Mouse (Mus musculus): ENCODE measurements around the gene Zfp428. TPM values are rescaled to one million over a fixed set of nuclear protein-coding genes. Genes with fewer than 3 reads are reported as not detected.

Zfp428 gene
- polyA plus RNA-seq (2015; fragmentation: Nextera tagmentation; extraction: Ambion mirVana): 267 and 282 TPM in 2 replicates

DNA sequence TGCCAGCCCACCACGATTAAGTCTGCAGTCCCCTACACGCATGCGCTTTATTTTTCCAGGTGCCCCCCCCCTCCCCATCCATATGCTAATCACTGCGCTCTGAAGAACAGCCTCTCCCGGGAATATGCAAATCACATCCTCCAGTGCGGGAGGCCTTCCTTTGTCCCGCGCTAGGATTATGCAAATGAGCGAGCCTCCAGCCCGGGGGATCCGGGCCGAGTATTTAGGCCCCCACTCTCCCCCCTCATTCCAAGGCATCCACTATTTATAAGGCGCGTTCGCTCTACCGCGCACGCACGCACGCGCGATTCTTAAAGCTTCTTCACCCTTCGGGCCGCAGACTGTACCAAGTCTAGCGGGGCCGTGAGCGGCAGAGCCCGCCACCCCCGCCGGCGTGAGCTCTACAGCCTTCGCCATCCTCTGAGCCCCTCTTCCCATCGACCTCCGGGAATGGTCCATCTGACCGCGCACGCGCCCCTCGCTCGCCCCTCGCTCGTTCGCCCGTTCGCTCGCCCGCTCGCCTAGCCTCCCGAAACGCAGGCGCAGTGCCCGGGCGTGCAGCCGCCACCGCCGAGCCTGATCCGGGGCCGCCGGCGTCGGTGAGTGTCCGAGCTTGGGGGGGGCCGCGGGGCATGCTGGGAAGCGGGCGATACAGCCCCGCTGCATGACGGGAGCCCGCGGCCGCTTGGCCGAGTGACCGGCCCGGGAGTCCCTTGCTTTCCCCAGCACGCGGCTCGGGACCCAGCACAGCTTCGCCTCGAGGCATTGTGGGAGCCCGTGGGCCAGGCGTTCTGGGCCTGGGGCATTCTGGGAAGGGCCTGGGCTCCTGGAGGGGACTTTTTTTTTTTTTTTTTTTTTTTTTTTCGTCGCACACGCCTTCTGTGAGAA, at the start of gene Zfp428:
TSS of gene Zfp428 (plus strand) at position 169 of the 888 bp plus-strand sequence.
- H3K36me3 ChIP-seq (ENCODE audit: control insufficient read depth, insufficient read depth): peaks cover 2% of the 10 kb centered on the region; the same call in 1 of the 2 replicates
- peak; percentile 92 for ATAC-seq
- H3K27ac ChIP-seq (ENCODE audit: low read length): peak within 1 kb of the TSS; percentile 100
- peak within 1 kb of the TSS; percentile 96 for H3K9ac ChIP-seq (replicated peaks; ENCODE audit: low read depth, low read length)
- H3K27me3 ChIP-seq (replicated peaks; ENCODE audit: control insufficient read depth, insufficient read depth, low read length): no peaks in the 10 kb centered on the region
- peak within 1 kb of the TSS; percentile 71 for H3K4me3 ChIP-seq (replicated peaks; ENCODE audit: low read length)
- H3K4me2 ChIP-seq (ENCODE audit: low read length): peak within 1 kb of the TSS; percentile 70
- under 1% methylated on average over 84 of the region's 84 CpGs for WGBS
- peaks cover 40% of the 10 kb centered on the region for H3K4me1 ChIP-seq (replicated peaks; ENCODE audit: control insufficient read depth, insufficient read depth, low read length)
- H3K9me3 ChIP-seq (ENCODE audit: control insufficient read depth, low read length): no peaks in the 10 kb centered on the region

- H3K27me3 ChIP-seq (replicated peaks; ENCODE audit: control insufficient read depth, insufficient read depth, low read length): peaks cover 2% of the 10 kb centered on the region; the same call in 1 of the 2 replicates
- 73% methylated on average over 10 of the region's 10 CpGs for WGBS
- ATAC-seq: no peak
- H3K36me3 ChIP-seq (ENCODE audit: control insufficient read depth, insufficient read depth): no peaks in the 10 kb centered on the region
- H3K4me2 ChIP-seq (ENCODE audit: low read length): no peak overlapping the region
- no peak overlapping the region for H3K4me3 ChIP-seq (replicated peaks; ENCODE audit: low read length)
- no peaks in the 10 kb centered on the region for H3K9me3 ChIP-seq (ENCODE audit: control insufficient read depth, low read length)
- H3K4me1 ChIP-seq (replicated peaks; ENCODE audit: control insufficient read depth, insufficient read depth, low read length): peaks cover 4% of the 10 kb centered on the region; the same call in 1 of the 2 replicates
- no peak overlapping the region for H3K9ac ChIP-seq (replicated peaks; ENCODE audit: low read depth, low read length)
- H3K27ac ChIP-seq (ENCODE audit: low read length): no peak overlapping the region
Observed at GRCm38 (mm10) chr7:24457726-24458370, 49.0 kb upstream of the Zfp428 start.

GRCm38 (mm10) chr7:24459440-24459839, 47.4 kb upstream of the Zfp428 start:
- ATAC-seq: no peak
- H3K4me3 ChIP-seq (replicated peaks; ENCODE audit: low read length): no peak overlapping the region
- H3K27me3 ChIP-seq (replicated peaks; ENCODE audit: control insufficient read depth, insufficient read depth, low read length): peaks cover 2% of the 10 kb centered on the region; the same call in 1 of the 2 replicates
- H3K4me2 ChIP-seq (ENCODE audit: low read length): no peak overlapping the region
- WGBS: 89% methylated on average over 5 of the region's 5 CpGs
- H3K9ac ChIP-seq (replicated peaks; ENCODE audit: low read depth, low read length): no peak overlapping the region
- H3K27ac ChIP-seq (ENCODE audit: low read length): no peak overlapping the region
- no peaks in the 10 kb centered on the region for H3K36me3 ChIP-seq (ENCODE audit: control insufficient read depth, insufficient read depth)
- peaks cover 7% of the 10 kb centered on the region; the same call in 1 of the 2 replicates for H3K4me1 ChIP-seq (replicated peaks; ENCODE audit: control insufficient read depth, insufficient read depth, low read length)
- H3K9me3 ChIP-seq (ENCODE audit: control insufficient read depth, low read length): no peaks in the 10 kb centered on the region

DNA sequence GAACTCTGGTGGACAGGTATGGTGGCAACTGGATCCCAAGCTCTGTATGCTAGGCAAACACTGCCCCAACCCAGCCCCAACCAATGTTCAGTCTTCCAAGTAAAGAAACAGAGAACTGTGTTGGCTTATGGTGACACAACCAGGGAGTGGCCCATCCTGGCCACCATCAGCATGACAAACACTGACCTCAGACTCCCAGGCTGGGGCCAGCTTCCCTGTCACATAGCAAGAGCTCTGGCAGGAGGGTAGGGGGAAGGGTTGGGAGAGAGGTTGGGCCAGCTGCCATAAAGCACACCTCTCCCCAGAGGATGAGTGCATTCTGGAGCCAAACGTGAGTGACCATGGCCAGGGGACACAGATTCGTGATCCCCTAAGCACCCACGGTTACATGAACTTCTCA, 47.0 kb upstream of the Zfp428 start:
- Histone ChIP-seq H3K27ac (ENCODE audit: low read length) (no peak overlapping the region), H3K27me3 (replicated peaks; ENCODE audit: control insufficient read depth, insufficient read depth, low read length) (peaks cover 2% of the 10 kb centered on the region; the same call in 1 of the 2 replicates), H3K9ac (replicated peaks; ENCODE audit: low read depth, low read length) (no peak overlapping the region), H3K4me1 (replicated peaks; ENCODE audit: control insufficient read depth, insufficient read depth, low read length) (peaks cover 7% of the 10 kb centered on the region; the same call in 1 of the 2 replicates), H3K4me3 (replicated peaks; ENCODE audit: low read length) (no peak overlapping the region), H3K36me3 (ENCODE audit: control insufficient read depth, insufficient read depth) (no peaks in the 10 kb centered on the region), H3K4me2 (ENCODE audit: low read length) (no peak overlapping the region), H3K9me3 (ENCODE audit: control insufficient read depth, low read length) (no peaks in the 10 kb centered on the region)
- 76% methylated on average over 3 of the region's 3 CpGs for whole genome bisulfite sequencing
- ATAC-seq: no peak

- no peaks in the 10 kb centered on the region for H3K36me3 ChIP-seq (ENCODE audit: control insufficient read depth, insufficient read depth)
- no peak overlapping the region for H3K27ac ChIP-seq (ENCODE audit: low read length)
- no peak for ATAC-seq
- no peaks in the 10 kb centered on the region for H3K9me3 ChIP-seq (ENCODE audit: control insufficient read depth, low read length)
- 67% methylated on average over 14 of the region's 14 CpGs for WGBS
- H3K4me2 ChIP-seq (ENCODE audit: low read length): no peak overlapping the region
- H3K4me3 ChIP-seq (replicated peaks; ENCODE audit: low read length): no peak overlapping the region
- H3K4me1 ChIP-seq (replicated peaks; ENCODE audit: control insufficient read depth, insufficient read depth, low read length): peaks cover 7% of the 10 kb centered on the region; the same call in 1 of the 2 replicates
- no peak overlapping the region for H3K9ac ChIP-seq (replicated peaks; ENCODE audit: low read depth, low read length)
- peaks cover 2% of the 10 kb centered on the region; the same call in 1 of the 2 replicates for H3K27me3 ChIP-seq (replicated peaks; ENCODE audit: control insufficient read depth, insufficient read depth, low read length)
Observed at GRCm38 (mm10) chr7:24461376-24462051, 45.3 kb upstream of the Zfp428 start.

DNA sequence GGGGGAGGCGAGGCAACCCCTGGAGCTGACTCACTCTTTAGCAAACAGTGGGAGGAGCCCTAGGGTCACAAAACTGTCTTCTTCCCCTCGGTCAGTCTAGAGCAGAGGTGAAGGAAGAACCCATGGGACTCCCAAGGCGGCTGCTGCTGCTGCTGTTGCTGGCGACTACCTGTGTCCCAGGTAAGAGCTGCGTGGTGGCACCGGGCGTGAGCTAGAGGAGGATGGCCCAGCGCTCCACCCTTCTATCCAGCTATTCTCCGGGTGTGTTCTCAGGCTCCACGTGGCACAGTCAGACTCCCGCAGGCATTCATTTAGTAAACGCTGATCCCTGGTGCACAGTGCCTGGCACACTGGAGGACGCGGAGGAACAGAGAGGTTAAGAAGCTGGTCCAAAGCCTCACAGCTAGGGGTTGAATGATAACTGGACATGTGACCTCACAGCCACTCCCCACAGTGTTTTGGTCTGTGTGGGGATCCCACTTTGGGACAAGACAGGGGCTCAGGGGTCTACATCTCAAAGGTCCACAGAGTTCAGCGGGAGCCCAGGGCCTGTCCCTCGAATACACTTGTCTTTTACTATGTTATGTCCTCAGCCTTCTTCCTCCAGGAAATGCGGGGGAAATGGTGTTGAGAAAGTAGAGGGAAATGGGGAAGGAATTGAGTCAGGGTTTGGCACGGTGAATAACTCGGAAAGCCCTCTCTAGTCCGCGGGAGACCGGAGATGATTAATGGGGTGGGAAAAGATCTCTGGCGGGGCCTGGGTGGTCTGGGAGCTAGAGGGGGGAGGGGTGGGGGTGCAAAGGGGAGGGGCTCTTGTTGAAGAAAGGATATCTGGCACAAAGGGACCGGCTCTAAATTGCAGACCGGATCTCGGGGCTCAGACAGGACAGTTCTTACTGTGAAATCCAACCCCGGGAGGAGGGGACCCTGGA, 44.2 kb upstream of the Zfp428 start, which contains the start of gene Plaur:
TSS of gene Plaur (plus strand) at position 97 of the 932 bp plus-strand sequence.
- no peaks in the 10 kb centered on the region for H3K36me3 ChIP-seq (ENCODE audit: control insufficient read depth, insufficient read depth)
- H3K4me3 ChIP-seq (replicated peaks; ENCODE audit: low read length): no peak within 1 kb of the TSS
- WGBS: 12% methylated on average over 27 of the region's 27 CpGs
- peaks cover 2% of the 10 kb centered on the region; the same call in 1 of the 2 replicates for H3K27me3 ChIP-seq (replicated peaks; ENCODE audit: control insufficient read depth, insufficient read depth, low read length)
- no peak within 1 kb of the TSS for H3K9ac ChIP-seq (replicated peaks; ENCODE audit: low read depth, low read length)
- H3K4me1 ChIP-seq (replicated peaks; ENCODE audit: control insufficient read depth, insufficient read depth, low read length): peaks cover 7% of the 10 kb centered on the region; the same call in 1 of the 2 replicates
- no peak within 1 kb of the TSS for H3K27ac ChIP-seq (ENCODE audit: low read length)
- ATAC-seq: no peak
- no peaks in the 10 kb centered on the region for H3K9me3 ChIP-seq (ENCODE audit: control insufficient read depth, low read length)
- peak within 1 kb of the TSS; percentile 3 for H3K4me2 ChIP-seq (ENCODE audit: low read length)

- ATAC-seq: no peak
- Histone ChIP-seq H3K36me3 (ENCODE audit: control insufficient read depth, insufficient read depth) (no peaks in the 10 kb centered on the region), H3K9ac (replicated peaks; ENCODE audit: low read depth, low read length) (no peak overlapping the region), H3K4me2 (ENCODE audit: low read length) (no peak overlapping the region), H3K9me3 (ENCODE audit: control insufficient read depth, low read length) (no peaks in the 10 kb centered on the region), H3K4me1 (replicated peaks; ENCODE audit: control insufficient read depth, insufficient read depth, low read length) (peaks cover 7% of the 10 kb centered on the region; the same call in 1 of the 2 replicates), H3K27me3 (replicated peaks; ENCODE audit: control insufficient read depth, insufficient read depth, low read length) (peaks cover 2% of the 10 kb centered on the region; the same call in 1 of the 2 replicates), H3K4me3 (replicated peaks; ENCODE audit: low read length) (no peak overlapping the region), H3K27ac (ENCODE audit: low read length) (no peak overlapping the region)
- WGBS: 82% methylated on average over 6 of the region's 6 CpGs
Observed at GRCm38 (mm10) chr7:24466835-24467234, 40.0 kb upstream of the Zfp428 start.

DNA sequence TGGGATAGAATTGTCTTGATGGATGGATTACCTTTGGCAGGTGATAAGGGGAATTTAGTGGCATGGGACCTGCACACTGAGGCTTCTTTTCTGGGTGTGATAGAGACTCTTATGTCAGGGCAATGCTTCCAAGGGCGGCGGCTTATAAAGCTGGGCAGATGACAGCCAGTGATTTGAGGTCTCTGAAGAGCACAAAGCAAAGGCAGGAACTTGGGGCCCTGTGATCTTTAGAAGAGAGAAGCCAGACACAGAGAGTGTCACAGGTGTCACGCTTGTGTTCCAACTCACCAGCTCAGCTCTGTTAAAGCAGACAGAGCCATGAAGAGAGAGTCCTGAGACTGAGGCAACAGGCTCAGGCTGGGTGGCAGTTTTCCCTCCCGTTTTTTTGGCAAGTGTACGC, 38.9 kb upstream of the Zfp428 start:
- Histone ChIP-seq H3K27me3 (replicated peaks; ENCODE audit: control insufficient read depth, insufficient read depth, low read length) (no peaks in the 10 kb centered on the region), H3K4me1 (replicated peaks; ENCODE audit: control insufficient read depth, insufficient read depth, low read length) (0 out of 2 replicates have a peak, but pooled peaks cover 3% of the 10 kb centered on the region), H3K4me2 (ENCODE audit: low read length) (no peak overlapping the region), H3K36me3 (ENCODE audit: control insufficient read depth, insufficient read depth) (no peaks in the 10 kb centered on the region), H3K9me3 (ENCODE audit: control insufficient read depth, low read length) (no peaks in the 10 kb centered on the region), H3K27ac (ENCODE audit: low read length) (no peak overlapping the region), H3K4me3 (replicated peaks; ENCODE audit: low read length) (no peak overlapping the region), H3K9ac (replicated peaks; ENCODE audit: low read depth, low read length) (no peak overlapping the region)
- WGBS: 80% methylated on average over 5 of the region's 5 CpGs
- no peak for ATAC-seq
